Mouse (Mus musculus) hindbrain, embryonic 13.5 days (tissue): ENCODE measurements at regions not wholly inside any gene's neighbourhood (a gene's known extent, or its start where the extent isn't known, plus 50 kb on each side); places are given as distances from the start of the nearest gene placed in this dataset.

Experiments used
- ATAC-seq: fragments of 200-750 bp; cut with Nextera tagmentation; 2 replicates; pipeline ENCODE4 v1.8.0; 2017; ENCODE audit warnings: moderate TSS enrichment; ENCODE audit not compliant: low FRiP score
- H3K27ac ChIP-seq: fragments of 300-500 bp; sonication (generic); 2 replicates; pipeline ENCODE4 v1.5.1; 2015; ENCODE audit warnings: inconsistent platforms, mild to moderate bottlenecking, moderate library complexity
- H3K27me3 ChIP-seq: fragments of 300-500 bp; sonication (generic); 2 replicates; pipeline ENCODE4 v1.6.1; 2015; ENCODE audit warnings: mild to moderate bottlenecking, inconsistent platforms
- H3K36me3 ChIP-seq: fragments of 300-500 bp; sonication (generic); 2 replicates; pipeline ENCODE4 v1.6.1; 2015; ENCODE audit warnings: mild to moderate bottlenecking, inconsistent platforms
- H3K4me1 ChIP-seq: fragments of 300-500 bp; sonication (generic); replicated peaks from 2 replicates; pipeline ENCODE4 v1.6.1; 2015; ENCODE audit warnings: inconsistent platforms
- H3K4me2 ChIP-seq: fragments of 300-500 bp; sonication (generic); 2 replicates; pipeline ENCODE4 v1.6.1; 2015; ENCODE audit warnings: inconsistent platforms, mild to moderate bottlenecking, moderate library complexity
- H3K4me3 ChIP-seq: fragments of 300-500 bp; sonication (generic); 2 replicates; pipeline ENCODE4 v1.5.1; 2015; ENCODE audit warnings: mild to moderate bottlenecking, inconsistent platforms
- H3K9ac ChIP-seq: fragments of 300-500 bp; sonication (generic); 2 replicates; pipeline ENCODE4 v1.6.1; 2015; ENCODE audit warnings: mild to moderate bottlenecking, inconsistent platforms
- H3K9me3 ChIP-seq: fragments of 300-500 bp; sonication (generic); 2 replicates; pipeline ENCODE4 v1.6.1; 2016; ENCODE audit warnings: inconsistent platforms
- WGBS: fragments of 180-500 bp; shearing (Covaris S2); methylation state at CpG from one replicate; pipeline ENCODE4 v1.1.7; 2015; 5-methylcytosine and 5-hydroxymethylcytosine counted together

- no peaks in the 10 kb centered on the region for H3K4me1 ChIP-seq
- no peak overlapping the region for H3K4me3 ChIP-seq
- ATAC-seq = no peak
- H3K9ac ChIP-seq = no peak overlapping the region
- no peaks in the 10 kb centered on the region for H3K9me3 ChIP-seq
- no peaks in the 10 kb centered on the region for H3K36me3 ChIP-seq
- no peaks in the 10 kb centered on the region for H3K27me3 ChIP-seq
- no peak overlapping the region for H3K27ac ChIP-seq
- no peak overlapping the region for H3K4me2 ChIP-seq
Observed at GRCm38 (mm10) chr1:92386752-92387151, 86.9 kb downstream of the Ndufa10 start.

DNA sequence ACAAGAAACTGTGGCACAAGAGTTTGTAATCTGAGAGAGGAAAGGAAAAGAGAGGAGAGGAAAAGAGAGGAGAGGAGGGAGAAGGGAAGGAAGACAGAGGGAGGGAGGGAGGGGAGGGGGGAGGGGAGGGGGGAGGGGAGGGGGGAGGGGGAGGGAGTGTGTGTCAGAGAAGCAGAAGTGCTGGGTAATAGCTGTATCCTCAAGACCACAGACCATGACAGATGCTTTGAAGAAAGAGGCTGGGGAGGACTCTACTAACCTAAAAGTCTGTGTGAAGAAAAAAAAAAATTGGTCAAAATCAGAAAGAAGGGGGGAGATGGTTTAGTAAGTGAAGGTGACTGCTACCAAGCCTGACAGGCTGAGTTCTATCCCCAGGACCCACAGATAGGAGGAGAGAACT, 88.7 kb downstream of the Ndufa10 start:
- H3K36me3 ChIP-seq = no peaks in the 10 kb centered on the region
- H3K27me3 ChIP-seq = no peaks in the 10 kb centered on the region
- no peak overlapping the region for H3K27ac ChIP-seq
- no peak overlapping the region for H3K4me2 ChIP-seq
- no peak overlapping the region for H3K9ac ChIP-seq
- H3K9me3 ChIP-seq = no peaks in the 10 kb centered on the region
- ATAC-seq = no peak
- H3K4me1 ChIP-seq = no peaks in the 10 kb centered on the region
- H3K4me3 ChIP-seq = no peak overlapping the region

DNA sequence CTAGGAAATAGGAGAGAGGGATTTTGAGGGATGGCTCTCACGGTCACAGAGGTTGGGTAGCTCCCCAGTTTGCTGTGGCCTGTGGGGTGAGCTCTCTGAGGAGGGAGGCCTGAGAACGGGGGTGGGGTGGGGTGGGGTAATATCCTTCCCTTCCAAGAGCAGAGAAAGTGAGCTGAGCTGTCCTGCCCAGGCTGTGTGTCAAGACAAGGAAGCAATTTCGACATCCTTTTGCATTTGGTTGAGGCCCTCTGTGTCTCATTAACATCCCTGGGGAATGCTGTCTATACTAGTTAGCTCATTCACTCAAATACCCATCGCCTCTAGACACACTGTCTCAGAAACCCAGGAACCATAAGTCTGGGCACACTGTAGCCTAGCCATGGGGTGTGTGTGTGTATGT, 89.9 kb downstream of the Ndufa10 start:
- 75% methylated on average over 4 of the region's 4 CpGs for WGBS
- H3K9ac ChIP-seq = no peak overlapping the region
- H3K4me1 ChIP-seq = peaks cover 9% of the 10 kb centered on the region
- no peak overlapping the region for H3K27ac ChIP-seq
- H3K27me3 ChIP-seq = no peaks in the 10 kb centered on the region
- no peaks in the 10 kb centered on the region for H3K9me3 ChIP-seq
- H3K4me3 ChIP-seq = no peak overlapping the region
- H3K4me2 ChIP-seq = no peak overlapping the region
- no peaks in the 10 kb centered on the region for H3K36me3 ChIP-seq
- no peak for ATAC-seq

DNA sequence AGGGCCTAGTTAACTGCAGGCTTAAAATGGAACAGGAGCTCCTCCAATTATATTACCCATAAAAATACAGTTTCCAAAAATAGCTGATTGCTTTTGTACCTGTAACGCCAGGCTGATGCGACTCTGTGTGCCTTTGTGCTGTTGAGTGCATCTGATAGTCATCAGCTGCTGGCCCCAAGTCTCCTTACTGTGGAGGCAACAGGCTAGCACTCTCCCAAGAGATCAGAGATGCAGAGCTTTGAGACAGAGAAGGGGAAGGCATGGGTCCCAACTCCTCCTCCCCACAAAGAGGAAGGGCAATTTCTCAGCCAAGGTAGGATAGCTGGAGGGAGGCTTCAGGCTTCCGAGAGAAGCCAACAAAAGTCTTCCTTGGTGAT, 94.2 kb downstream of the Ndufa10 start:
- Histone ChIP-seq H3K9me3 (no peaks in the 10 kb centered on the region), H3K9ac (no peak overlapping the region), H3K4me3 (no peak overlapping the region), H3K4me2 (no peak overlapping the region), H3K36me3 (no peaks in the 10 kb centered on the region), H3K27ac (no peak overlapping the region), H3K4me1 (peaks cover 11% of the 10 kb centered on the region), H3K27me3 (no peaks in the 10 kb centered on the region)
- WGBS = 76% methylated on average over 3 of the region's 3 CpGs
- no peak for ATAC-seq

DNA sequence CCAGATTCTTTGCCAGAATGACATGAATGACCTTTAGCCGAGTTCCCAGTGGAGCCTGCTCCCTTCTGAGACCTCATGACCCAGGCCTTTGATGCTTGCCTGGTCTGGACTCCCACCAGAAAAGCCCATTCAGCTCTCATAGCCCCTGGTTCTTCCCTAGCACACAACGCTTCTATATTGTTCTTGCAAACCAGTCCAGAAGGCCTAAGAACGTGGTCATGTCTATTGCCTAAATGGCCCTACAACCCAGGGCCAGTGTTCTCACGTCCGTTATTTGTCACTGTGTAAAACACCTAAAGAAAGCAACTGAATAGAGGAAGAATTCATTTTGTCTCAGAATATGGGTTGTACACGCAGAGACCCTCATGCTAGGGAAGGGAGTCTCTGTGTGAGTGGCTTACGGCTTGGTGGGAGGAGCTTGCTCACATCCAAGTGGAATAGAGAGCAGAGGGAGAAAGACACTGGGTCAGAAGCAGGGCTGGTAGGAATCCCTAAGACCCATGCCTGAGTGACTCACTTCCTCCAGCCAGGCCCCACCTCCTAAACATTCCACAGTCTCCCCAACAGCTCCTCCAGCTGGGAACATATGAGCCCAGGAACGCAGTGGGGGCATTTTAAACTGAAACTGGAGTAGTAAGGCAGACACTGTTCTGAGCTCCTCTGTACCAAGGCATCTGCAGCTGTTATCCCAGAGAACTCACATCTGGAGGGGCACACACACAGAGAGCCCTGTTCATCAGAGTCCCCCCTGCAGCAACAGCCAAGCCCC, 94.7 kb downstream of the Ndufa10 start:
- Histone ChIP-seq H3K4me2 (no peak overlapping the region), H3K27ac (no peak overlapping the region), H3K4me1 (peaks cover 11% of the 10 kb centered on the region), H3K9me3 (no peaks in the 10 kb centered on the region), H3K36me3 (no peaks in the 10 kb centered on the region), H3K9ac (no peak overlapping the region), H3K27me3 (no peaks in the 10 kb centered on the region), H3K4me3 (no peak overlapping the region)
- WGBS = 43% methylated on average over 8 of the region's 8 CpGs
- ATAC-seq = no peak

GRCm38 (mm10) chr1:92376456-92376855, 97.2 kb downstream of the Ndufa10 start:
- no peaks in the 10 kb centered on the region for H3K27me3 ChIP-seq
- no peaks in the 10 kb centered on the region for H3K36me3 ChIP-seq
- no peak overlapping the region for H3K27ac ChIP-seq
- ATAC-seq = no peak
- no peak overlapping the region for H3K9ac ChIP-seq
- no peak overlapping the region for H3K4me3 ChIP-seq
- peaks cover 25% of the 10 kb centered on the region for H3K4me1 ChIP-seq
- WGBS = 88% methylated on average over 4 of the region's 4 CpGs
- H3K9me3 ChIP-seq = no peaks in the 10 kb centered on the region
- H3K4me2 ChIP-seq = no peak overlapping the region

DNA sequence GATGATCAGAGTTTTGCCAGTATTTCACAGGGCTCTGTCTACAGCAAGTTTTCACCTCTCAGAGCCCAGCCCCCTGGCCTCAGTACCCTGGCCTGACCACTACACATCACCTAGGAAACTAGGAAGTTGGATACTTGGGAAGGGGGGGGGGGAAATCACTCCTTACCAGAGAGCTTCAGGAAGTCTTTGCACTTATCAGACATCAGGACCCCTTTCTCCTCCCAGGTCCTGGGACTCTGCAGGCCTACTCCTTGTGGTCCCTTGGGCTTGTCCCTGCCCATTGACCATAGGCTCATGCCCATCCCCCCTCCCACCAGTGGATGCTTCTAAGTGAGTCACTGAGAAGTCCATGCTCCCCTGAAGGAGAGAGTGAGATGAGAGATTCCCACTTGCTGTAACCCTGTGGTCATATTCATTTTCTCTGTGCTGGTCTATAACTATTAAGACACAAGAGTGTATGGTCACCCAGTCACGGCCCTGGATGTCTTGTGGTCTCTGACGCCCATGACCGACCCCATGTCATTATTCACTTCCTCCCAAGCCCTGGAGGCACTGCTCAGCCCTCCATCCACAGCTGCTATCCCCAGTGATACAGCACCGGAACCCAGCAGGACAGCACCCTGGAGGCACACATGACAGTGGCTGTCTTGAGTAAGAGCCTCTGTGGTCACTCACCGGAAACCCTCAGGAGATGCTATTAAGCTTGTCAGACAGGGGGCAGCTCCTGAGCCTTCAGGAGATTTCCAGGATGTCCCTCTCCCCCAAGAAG, 101.3 kb downstream of the Ndufa10 start:
- Histone ChIP-seq H3K4me3 (no peak overlapping the region), H3K27ac (peak overlapping the region; percentile 83), H3K36me3 (no peaks in the 10 kb centered on the region), H3K27me3 (no peaks in the 10 kb centered on the region), H3K4me1 (peaks cover 23% of the 10 kb centered on the region), H3K9ac (no peak overlapping the region), H3K4me2 (no peak overlapping the region), H3K9me3 (no peaks in the 10 kb centered on the region)
- ATAC-seq = peak; percentile 52; the same call in 1 of the 2 replicates
- WGBS = 76% methylated on average over 5 of the region's 5 CpGs

GRCm38 (mm10) chr1:92371357-92371981, 102.2 kb downstream of the Ndufa10 start:
- H3K4me3 ChIP-seq = no peak overlapping the region
- no peaks in the 10 kb centered on the region for H3K27me3 ChIP-seq
- WGBS = 48% methylated on average over 11 of the region's 11 CpGs
- peaks cover 23% of the 10 kb centered on the region for H3K4me1 ChIP-seq
- H3K9me3 ChIP-seq = no peaks in the 10 kb centered on the region
- peak overlapping the region; percentile 22; the same call in 1 of the 2 replicates for H3K4me2 ChIP-seq
- no peak overlapping the region for H3K9ac ChIP-seq
- peak overlapping the region; percentile 83 for H3K27ac ChIP-seq
- no peaks in the 10 kb centered on the region for H3K36me3 ChIP-seq
- peak; percentile 68 for ATAC-seq

DNA sequence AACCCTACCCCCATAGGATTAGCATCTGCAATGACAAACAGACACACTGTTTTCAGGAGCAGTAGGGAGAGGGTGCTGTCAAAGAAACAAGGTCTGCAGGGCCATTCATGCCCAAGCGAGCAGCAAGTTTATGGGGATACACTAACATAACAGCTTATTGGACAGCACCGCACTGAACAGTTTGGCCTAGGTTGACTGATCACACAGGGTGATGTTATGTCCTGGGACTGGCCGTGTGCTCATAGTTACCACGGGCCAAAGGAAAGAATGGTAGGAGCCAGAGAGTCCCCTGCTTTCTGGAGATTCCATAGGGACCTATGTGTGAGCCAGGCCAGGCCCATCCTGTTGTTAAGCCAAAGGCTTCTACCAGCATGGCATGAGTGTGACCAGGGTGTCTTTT, 102.8 kb downstream of the Ndufa10 start:
- ATAC-seq = no peak
- Histone ChIP-seq H3K36me3 (no peaks in the 10 kb centered on the region), H3K27ac (peak overlapping the region; percentile 83; the same call in 1 of the 2 replicates), H3K4me2 (no peak overlapping the region), H3K9ac (no peak overlapping the region), H3K27me3 (no peaks in the 10 kb centered on the region), H3K9me3 (no peaks in the 10 kb centered on the region), H3K4me3 (no peak overlapping the region), H3K4me1 (peaks cover 26% of the 10 kb centered on the region)
- WGBS = 94% methylated on average over 4 of the region's 4 CpGs

DNA sequence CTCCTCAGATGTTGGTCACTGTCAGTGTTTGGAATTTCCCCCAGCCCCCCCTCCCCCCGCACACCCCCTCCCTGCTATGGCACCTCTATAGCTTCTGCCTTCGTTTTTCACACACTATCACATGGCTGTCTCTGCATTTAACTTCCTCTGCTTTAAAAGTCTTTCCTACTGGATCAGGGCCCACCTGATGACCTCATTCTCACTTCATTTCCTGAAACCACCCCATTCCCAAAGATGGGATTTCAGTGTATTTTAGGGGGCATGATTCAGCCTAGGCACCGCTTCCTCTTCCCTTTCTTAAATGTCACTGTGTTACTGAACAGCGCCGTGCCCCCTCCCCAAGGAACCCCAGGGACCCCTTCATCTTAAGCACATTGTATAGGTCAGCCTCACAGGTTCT, 103.7 kb downstream of the Ndufa10 start:
- no peaks in the 10 kb centered on the region for H3K36me3 ChIP-seq
- H3K9ac ChIP-seq = no peak overlapping the region
- H3K4me3 ChIP-seq = no peak overlapping the region
- no peaks in the 10 kb centered on the region for H3K27me3 ChIP-seq
- no peak overlapping the region for H3K4me2 ChIP-seq
- WGBS = 86% methylated on average over 5 of the region's 5 CpGs
- H3K27ac ChIP-seq = no peak overlapping the region
- ATAC-seq = no peak
- H3K9me3 ChIP-seq = no peaks in the 10 kb centered on the region
- peaks cover 26% of the 10 kb centered on the region for H3K4me1 ChIP-seq

DNA sequence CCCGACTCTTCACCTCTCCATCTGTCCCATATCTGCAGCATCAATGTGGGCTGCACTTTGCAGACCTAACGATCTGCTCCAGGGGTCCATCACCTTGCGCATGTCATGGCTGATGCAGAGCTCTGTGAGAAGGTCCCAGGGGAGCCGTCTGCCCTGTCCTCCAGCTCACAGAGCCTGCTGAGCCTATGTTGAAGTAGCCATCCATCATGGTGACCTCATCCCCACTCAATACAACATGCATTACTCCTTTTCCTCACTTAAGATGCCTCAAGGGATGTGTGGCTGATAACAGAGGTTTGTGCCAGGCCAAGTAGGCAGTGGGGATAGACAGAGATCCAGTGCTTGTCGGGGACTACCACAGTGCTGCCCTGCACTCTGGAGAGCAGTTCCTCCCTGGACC, 107.4 kb downstream of the Ndufa10 start:
- Histone ChIP-seq H3K9ac (no peak overlapping the region), H3K27me3 (no peaks in the 10 kb centered on the region), H3K9me3 (no peaks in the 10 kb centered on the region), H3K36me3 (no peaks in the 10 kb centered on the region), H3K4me2 (no peak overlapping the region), H3K27ac (no peak overlapping the region), H3K4me1 (peaks cover 20% of the 10 kb centered on the region), H3K4me3 (no peak overlapping the region)
- no peak for ATAC-seq
- WGBS = 66% methylated on average over 5 of the region's 5 CpGs

GRCm38 (mm10) chr1:92365366-92366075, 108.1 kb downstream of the Ndufa10 start:
- WGBS = 89% methylated on average over 4 of the region's 4 CpGs
- no peak overlapping the region for H3K27ac ChIP-seq
- H3K36me3 ChIP-seq = no peaks in the 10 kb centered on the region
- ATAC-seq = no peak
- no peaks in the 10 kb centered on the region for H3K27me3 ChIP-seq
- peaks cover 20% of the 10 kb centered on the region for H3K4me1 ChIP-seq
- no peak overlapping the region for H3K9ac ChIP-seq
- no peak overlapping the region for H3K4me2 ChIP-seq
- no peaks in the 10 kb centered on the region for H3K9me3 ChIP-seq
- H3K4me3 ChIP-seq = no peak overlapping the region
